Mouse (Mus musculus) monocyte, adult 2 months (primary cell): Measurements from ENCODE around the gene Ccdc6.

Experiments used
- DNase-seq, 2 experiments: peaks; one replicate each; pipeline ENCODE4 v3.0.0; 2022; ENCODE audit warnings: low spot score in 2 of 2, low read depth in 1 of 2

The Ccdc6 gene

DNA sequence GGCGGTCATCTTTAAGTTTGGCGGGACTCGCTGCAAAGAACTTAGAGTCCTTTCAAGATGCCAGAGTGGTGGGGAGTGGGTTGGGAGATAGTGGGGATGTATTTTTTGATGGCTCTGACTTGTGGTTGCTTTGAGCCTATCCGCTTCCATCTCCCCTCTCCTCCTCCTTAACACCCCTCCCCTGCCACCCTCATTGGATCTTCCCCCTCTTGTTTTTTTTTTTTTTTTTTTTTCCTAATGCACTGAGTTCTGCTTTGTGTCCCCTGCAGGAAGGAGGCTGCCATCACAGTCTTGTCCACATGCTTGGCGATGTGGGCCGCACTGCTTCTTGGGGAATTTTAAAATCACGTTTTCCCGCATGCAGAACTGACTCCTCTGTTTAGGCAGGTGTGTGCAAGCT lies 31.5 kb downstream of the Ccdc6 start:
- no peak for DNase-seq

DNA sequence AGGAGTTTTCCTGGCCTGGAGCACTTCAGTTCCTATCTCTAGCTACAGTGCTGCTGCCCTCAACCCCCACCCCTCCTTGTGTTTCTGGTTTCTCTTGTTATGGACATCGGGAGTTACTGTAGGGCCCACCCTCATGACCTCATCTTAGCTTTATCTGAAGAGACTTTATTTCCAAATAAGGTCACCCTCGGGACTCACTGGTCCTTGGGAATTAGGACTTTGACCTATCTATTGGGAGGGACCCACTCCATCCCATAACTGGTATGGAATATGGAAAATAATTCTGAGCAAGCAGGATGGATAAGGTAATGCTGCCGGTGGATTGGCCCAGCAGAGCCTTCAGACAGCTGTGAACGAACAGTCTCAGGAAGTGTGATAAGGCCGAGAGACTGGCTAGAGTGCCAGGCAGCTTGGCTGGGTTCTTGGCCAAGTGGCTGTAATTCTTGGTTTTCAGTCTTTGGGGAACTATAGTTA lies 35.2 kb downstream of the Ccdc6 start:
- DNase-seq: no peak

DNA sequence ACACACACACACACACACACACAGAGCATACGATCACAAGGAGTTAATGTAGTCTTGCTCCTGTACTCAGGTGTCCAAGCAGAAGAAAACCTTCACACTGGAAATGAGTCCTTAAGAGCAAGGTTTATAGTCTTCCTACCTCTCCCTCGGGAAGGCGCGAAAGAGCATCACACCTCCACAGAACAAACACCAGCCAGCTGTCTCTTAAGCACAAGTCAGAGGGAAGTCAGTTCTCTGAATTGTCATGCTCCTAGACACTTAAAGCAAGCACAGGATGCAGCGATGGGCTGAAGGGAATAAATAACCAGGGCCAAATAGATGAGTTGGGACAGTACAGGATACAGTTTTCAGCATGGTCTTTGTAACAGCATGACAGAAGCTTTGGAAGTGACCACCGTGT lies 35.8 kb downstream of the Ccdc6 start:
- no peak for DNase-seq

DNA sequence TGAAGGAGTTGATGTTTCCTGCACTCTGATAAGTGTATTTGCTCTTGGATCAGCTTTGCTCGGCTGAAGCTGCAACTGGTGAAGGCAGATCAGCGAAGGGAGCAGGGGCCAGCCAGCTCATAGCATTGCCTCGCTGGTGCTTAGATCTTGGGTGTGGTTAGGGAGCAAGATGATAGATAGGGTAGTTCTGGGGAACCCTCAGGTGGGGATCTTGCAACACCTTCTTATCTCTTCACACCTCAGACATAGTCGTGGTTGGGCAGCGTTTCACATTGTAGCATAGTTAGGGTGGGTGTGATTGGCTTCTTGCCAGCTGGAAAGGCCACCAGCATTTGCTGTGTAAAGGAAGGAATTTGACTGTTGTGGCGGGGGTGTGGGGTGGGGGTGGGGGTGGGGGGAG lies 36.3 kb downstream of the Ccdc6 start:
- no peak for DNase-seq

DNA sequence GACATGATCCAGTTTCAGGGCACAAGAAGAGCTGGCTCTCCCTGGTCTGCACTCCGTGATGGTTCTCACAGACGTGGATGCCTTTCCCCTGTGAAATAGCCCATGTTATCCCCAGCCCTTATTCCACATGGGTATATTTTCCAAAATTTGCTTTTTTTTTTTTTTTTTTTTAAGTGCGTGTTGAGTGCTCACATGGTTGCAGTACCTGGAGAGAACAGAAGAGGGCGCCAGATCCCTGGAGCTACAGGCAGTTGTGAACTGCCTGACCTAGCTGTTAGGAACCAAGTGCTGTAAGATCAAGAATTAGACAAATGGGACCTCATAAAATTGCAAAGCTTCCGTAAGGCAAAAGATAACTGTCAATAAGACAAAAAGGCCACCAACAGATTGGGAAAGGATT lies 38.8 kb downstream of the Ccdc6 start:
- DNase-seq: peak in 1 of 2 experiments; percentile 21

DNA sequence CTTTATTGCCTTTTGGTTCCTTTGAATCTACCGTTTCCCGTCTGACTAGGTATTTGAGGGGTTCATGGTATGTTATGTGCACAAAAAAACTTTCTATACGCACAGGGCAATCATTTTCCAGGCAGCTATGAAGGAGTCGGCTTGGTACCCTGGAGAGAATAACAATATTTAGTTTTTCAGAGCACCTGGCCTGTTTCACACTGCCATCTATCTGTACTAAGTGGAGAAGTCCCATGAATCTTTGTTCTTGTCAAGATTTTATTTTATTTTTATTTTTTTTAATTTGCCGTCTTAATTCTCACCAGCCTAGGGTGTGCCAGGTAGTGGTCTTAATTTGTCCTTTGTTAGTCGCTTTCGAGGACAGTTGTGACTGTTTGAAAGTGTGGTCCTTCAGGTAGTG lies 40.7 kb downstream of the Ccdc6 start:
- no peak for DNase-seq

DNA sequence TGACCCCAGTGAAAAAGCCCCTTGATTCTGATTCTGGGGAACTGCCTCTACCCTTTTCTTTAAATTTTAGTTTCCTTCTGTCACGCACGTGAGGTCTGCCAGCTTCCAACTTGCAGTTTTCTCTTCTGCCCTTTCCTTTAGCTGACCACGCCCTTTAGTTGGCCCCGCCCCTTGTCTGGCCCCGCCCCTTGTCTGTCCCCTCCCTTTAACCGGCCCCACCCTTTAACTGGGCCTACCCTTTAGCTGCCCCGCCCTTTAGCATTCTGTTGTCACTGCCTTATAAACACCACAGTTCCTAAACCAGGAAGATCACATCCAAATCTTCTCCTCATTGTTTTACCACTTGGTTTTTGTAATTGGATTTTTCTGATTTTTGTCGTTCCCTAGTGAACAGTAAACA lies 41.2 kb downstream of the Ccdc6 start:
- DNase-seq: no peak

DNA sequence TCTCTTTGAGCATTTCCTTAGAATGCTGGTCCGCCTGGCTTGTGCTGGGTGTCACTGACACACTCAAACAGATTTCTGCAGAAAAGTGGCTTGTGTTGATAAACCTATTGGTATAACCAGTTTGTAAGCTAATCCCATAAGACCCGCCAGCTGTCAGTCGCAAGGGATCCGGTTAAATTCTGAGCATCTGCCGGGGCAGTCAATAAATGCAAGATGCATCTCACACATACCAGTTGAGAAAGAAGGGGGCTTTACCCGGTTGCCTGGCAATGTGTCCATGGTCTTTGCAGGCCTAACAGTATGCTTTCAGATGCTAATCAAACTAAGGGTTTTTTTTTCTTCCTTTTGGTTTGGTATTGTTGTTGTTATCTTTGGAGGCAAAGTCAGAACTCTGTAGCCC lies 42.4 kb downstream of the Ccdc6 start:
- DNase-seq: no peak

DNA sequence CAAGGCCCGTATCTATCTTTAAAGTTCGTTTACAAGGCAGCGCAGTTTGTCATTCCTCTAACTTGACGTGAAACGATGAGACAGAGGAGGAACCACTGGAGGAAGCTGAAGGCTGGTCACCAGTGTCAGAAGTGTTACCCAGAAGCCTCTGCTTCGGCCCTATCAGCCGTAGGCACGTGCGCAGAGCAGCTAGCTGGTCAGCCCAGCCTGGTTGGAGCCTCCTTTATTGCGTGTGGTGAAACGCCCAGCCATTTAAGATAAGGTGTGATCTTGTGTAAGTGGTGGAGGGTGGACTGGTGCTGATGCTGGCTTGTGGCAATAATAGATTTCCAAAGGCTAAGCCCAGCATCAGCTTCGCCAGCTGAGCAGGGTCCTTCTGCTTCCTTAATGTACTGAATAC lies 43.5 kb downstream of the Ccdc6 start:
- no peak for DNase-seq

DNA sequence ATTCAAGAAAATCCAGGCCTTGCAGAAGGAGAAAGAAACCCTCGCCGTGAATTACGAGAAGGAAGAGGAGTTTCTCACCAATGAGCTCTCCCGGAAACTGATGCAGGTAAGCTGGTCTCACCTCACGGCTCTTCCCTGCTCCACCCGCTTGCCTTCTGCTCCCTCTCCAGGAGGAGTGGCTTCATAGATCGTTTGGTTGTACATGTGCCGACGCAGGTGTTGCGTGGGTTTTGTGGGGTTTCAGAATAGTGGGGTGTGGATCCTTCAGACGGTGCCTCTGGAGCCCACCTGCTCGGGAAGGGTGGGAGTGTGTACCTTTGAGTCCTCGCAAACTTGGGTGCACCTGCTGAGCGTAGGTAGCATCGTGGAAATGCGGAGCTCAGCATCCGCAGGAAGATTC lies 45.7 kb downstream of the Ccdc6 start:
- DNase-seq: no peak

DNA sequence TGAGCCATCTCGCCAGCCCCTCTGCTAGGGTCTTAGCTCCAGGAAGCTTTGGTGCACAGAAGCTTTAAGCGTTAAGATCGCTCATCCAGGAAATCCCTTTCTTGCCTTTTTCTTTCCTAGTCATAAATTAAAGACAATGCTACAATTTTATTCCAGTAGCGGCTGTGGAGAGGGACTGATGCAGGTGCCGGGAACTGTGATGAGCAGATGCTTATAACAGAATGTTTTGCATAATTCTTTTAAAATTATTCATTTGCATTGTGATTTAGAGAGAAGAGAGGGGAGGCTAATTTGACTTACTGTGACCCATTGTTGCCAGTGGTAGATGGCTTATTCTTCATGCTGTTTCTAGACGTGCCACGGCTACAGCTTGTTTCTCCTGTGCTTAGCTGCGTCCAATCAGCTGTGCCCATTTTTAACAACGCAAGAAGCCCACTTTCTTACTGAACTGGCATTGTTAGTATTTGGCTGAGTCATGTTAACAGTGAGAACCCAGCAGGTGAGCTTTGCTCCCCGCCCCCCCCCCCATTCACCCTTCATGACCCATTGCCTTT lies 47.2 kb downstream of the Ccdc6 start:
- no peak for DNase-seq

DNA sequence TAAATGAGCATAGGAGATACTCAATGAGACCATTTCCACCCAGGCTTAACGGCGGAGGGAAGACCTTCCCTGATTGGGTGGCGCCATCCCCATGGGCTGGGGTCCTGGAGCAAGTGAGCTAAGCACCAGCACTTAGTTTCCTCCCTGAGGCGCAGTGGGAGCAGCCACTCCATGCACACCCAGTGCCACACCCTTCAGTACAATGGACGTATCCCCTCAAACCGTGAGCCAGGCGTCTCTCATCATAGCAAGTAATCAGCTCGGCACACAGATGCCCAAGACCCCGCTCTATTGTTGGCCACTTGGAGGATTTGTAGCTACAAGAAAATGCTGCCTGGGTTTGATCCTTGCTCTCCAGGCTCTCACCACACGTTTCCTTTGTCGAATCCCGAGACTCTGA lies 49.0 kb downstream of the Ccdc6 start:
- no peak for DNase-seq

DNA sequence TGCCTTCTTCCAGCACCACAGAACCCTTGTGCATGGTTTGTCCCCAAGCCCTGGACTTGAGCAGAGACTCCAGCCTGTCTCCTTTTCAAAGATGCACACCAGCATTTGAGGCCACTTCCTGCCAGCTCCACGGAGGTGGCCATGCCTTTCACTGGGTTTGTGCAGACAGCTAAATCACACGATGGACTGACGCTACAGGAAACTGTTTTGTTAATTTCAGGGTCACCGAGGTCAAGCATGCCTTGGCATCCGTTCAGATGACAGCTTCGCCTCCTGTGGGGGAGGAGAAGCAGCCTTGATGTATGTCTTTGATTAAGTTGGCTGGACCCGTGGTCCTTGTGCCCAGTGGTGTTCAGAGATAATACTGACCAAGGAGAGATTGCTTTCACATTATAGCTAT lies 52.2 kb downstream of the Ccdc6 start:
- no peak for DNase-seq

DNA sequence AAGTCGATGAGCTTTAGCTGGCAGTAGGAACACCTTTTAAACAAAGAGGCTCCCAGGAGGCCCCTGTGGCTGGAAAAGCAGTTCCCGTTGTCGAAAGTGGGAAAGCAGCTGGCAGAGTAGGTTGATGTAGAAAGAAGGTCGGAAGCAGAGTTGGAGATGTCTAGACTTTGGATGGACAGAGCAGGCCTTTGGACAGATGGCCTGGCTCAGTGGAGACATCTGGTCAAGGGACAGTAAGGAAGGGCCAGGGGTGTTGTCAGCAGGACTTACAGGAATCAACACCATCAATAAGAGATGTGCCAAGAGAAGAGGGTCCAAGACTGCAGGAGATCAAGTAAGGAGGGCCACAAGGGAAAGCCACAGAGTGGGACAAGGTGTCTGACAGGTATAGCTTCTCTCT lies 53.4 kb downstream of the Ccdc6 start:
- DNase-seq: no peak

DNA sequence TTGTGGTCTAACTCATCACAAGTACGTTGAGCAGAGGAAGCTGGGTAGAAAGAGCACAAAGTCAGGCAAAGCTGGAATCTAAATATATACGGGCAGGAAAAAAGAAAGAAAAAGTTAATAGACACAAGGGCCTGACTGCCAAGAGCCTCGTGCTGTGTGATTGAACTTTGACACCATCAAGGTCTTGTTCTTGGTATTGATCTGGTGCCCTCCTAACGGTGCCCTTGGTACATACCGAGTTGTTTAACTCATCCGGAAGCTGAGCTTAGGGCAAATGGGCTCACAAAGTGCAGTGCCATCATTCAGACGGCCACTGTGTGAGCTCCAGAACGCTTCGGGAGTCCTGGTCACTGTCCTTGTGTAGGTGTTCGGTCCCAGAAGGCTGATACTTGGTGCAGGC lies 54.2 kb downstream of the Ccdc6 start:
- DNase-seq: no peak

DNA sequence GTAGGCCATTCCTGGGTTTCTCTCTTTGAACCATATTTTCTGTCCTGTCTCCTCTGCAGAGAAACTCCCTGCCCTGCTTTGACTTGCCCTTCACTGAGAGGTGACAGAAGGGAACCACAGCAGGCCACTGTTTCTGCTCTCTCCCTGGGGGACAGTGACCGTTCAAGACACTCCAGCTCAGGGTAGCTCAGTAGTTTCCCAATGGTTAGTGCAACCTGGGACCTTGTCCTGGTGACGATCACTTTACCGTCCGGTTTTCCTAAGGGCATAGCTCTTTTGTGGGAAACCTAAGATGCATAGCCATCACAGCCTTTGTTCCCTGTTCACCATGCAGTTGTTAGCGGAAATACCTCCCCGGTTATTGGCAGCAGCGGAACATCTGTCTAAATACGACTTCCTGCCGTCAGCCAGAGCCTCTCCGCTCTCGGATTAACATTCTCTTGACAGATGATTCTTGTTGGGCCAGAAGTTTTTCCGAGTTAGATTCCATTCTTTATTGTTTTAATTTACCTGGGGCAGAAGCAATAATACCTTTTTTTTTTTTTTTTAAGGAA lies 55.3 kb downstream of the Ccdc6 start:
- DNase-seq: no peak

DNA sequence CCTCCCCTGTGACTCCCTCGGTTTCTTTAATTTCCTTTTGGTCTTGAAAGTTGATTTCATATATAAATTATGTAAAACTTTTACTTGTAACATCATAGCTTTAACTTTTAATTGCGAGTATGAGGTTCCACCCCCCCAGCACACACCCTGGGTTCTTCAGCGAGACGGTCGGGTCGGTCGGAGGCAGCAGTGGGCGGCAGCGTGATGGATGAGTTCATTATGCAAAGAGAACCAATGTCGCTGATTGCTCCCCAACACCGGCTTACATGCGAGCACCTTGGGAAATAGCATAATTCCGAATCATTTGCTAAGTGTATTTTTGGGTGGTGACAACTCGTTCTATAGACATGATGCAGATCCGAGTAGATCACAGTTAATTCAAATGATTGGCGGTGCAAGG lies 56.9 kb downstream of the Ccdc6 start:
- DNase-seq: no peak

DNA sequence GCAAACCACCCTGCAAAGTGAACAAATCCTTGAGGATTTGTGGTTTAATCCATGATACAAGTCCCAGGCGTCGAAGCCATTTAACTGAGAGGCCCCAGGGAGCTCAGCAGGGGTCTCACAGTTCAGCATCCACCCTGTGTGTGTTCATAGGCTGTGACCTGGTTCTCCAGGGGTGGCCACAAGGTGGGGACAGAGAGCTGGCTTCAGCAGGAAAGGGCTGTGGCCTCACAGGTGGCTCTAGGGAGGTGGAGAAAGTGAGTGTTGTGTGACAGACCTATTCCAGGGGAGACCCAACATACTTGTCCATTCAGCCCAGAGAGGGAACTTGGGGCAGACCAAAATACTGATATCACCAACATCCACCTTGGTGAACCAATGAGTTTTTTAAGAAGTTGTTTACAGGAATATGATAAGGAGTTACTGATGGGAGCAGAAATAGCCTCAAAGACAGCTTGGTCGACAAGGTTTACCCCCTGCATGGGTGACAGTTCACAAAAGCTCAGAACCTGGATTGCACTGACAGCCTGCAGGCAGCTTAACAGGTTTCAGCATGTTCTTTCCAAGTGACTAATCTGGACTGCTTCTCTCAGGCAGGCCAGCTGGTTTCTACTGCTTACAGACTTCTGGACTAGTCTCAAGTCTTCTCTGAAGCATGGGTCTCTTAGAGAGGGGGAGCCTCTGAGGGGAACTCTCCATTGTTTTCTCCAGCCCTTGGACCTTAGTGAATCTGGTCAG lies 59.7 kb downstream of the Ccdc6 start:
- no peak for DNase-seq

DNA sequence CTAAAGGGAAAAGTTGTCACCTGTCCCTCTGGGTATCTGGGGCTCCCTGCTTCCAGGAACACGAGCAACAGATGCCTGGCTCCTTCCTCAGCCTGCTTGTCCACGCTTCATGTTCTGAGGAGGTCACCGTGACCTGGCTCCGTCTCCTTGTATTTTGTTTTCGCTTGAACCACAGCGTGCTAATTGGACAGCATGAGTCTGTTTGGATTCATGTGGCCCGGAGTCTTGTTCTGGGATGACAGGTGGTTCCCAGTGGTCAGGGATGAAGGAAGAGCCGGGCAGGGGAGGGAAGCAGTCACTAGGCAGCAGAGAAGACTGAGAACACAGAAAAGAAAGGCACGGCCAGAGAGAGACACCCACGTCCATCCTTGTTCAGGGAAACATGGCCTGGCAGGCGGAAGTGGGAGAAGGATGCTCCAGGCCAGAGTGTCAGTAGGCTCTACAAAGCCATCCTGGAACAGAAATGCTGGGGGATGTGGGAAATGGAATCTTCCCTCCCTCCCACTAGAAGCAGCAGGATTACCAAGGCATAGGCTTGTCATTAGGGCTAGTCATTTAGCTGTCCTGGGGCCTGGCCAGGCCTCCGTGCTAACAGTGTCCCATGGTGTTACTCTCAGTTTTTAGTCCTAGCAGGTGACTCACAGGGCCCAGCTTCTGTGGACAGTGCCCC lies 62.9 kb downstream of the Ccdc6 start:
- no peak for DNase-seq

DNA sequence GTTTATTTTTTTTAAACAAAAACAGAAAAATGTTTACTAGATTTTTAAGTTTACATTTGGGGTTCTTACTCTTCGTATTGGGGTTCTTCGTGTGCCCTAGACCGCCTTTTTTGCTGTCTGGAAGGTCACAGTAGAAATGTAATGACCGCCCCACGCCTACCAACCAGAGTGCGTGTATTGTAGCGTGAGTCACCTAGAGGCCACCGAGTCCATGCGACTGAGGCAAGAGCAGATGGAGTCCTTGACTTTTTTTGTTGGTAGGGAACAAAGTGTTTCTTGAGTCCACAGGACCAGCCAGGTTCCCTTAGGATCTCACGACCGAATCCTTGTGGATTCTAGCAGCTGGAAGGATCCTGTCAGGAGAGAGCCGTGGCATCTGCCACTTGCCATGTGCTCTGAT lies 63.9 kb downstream of the Ccdc6 start:
- no peak for DNase-seq

DNA sequence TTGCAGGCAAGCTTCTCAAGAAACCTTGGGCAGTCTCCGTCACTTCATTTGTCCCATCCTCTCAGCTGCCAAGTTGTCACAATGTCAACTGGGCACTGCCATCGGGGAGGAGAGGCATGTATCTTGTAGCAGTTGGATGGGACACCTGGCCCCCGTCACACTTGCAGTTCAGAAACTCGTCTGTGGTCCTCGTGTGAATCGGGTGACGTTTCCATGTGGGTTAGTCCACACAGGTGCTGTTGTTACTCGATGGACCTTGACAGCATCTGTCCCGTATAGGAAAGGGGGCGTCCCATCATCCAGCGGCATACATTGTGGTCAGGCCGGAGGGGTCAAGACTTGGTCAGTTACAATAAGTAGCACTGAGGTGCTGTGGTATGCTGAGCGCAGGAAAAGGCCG lies 64.6 kb downstream of the Ccdc6 start:
- no peak for DNase-seq

DNA sequence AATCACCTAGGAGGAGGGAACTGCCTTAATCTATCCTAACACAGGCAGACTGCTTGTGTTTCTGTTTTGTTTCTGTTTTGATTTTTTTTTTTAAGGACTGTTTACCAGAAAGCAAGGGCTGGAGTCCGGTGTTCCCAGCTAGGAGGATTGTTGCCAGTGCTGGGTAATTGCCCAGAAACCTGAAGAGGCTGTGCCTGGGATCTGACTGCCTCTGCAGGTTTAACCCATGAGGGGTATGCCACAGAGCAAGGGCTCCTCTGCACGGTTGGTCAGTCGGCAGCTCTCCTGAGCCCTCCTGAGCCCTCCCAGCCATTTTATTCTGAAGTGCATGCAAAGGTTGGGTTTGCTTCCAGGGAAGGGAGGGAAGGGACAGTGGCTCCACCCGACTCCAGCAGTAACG lies 66.8 kb downstream of the Ccdc6 start:
- DNase-seq: no peak
